ENCODE assay signal across 8 mouse cellular contexts in the genomic region with DNA sequence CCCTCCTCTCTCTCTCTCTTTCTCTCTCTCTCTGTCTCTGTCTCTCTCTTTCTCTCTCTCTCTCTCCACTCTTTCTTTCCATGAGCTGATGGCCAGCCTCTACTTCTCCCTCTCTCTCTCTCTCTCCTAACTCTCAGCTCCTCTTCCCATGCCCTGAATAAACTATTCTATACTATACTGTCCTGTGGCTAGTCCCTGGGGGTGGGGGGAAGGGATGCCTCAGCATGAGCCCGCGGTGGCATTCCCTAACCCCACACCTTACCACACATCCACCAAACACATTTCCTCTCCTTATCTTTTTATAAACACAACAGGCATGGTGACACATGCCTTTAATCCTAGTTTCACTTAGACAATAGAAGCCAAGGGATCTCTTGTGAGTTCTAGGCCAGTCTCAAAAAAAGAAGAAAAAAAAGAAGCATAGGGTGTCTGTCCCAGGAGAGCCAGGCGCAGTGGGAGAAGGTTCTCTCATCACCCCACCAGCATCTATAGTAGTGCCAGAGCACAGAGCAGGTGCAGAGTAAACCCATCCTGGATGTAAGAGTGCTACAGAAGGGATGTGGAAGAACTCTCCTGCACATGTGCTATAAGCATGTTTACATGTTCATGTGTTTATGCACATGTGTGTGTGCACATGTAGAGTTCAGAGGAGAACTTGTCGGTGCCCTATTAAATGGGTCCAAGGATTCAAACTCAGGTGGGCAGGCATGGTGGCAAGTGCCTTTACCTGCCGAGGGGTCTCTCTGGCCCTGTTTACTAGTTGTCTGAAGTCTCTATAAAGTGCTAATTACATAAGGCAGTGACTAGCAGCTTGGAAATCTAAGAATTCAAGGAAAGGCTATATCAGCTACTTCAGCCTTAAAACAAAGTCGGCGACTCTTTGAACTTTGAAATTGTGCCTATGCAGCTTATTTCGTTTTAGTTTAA. TPM values are rescaled to one million over a fixed set of nuclear protein-coding genes. Genes with fewer than 3 reads are reported as not detected.
DNase-seq lines count a peak whose midpoint lies in the region; ATAC-seq and TF ChIP-seq lines count a peak whose summit lies in the region.

No protein-coding gene starts in this region.

- TF ChIP-seq POLR2A in MEL (IDR thresholded peaks at IDR 0.05; ENCODE audit: control insufficient read depth in 1 of 2, insufficient read depth in 1 of 2, low read depth in 1 of 2, low read length in 2 of 2, poor library complexity in 1 of 2) = no peak
- TF ChIP-seq POLR2A in thymus, adult 2 months (IDR thresholded peaks at IDR 0.05; ENCODE audit: control insufficient read depth, extremely low read depth, insufficient read depth, low read length, poor library complexity) = no peak

- WGBS in heart, embryonic 16.5 days = 46% methylated on average over 8 of the region's 8 CpGs
- WGBS in hindbrain, embryonic 12.5 days = 45% methylated on average over 8 of the region's 8 CpGs
- 50% methylated on average over 8 of the region's 8 CpGs for WGBS in midbrain, embryonic 12.5 days
- WGBS in thymus, adult 2 months = 48% methylated on average over 8 of the region's 8 CpGs

- no peak for TF ChIP-seq CTCF in MEL (IDR thresholded peaks at IDR 0.05 in 2 of 3, conservative IDR thresholded peaks at IDR 0.05 in 1 of 3; ENCODE audit: control insufficient read depth in 1 of 3, insufficient read depth in 1 of 3, low read depth in 2 of 3, low read length in 3 of 3, poor library complexity in 1 of 3, severe bottlenecking in 1 of 3)
- no peak for TF ChIP-seq CTCF in thymus, adult 2 months (IDR thresholded peaks at IDR 0.05; ENCODE audit: borderline replicate concordance, control insufficient read depth, extremely low read depth, insufficient read depth, low read length, poor library complexity)

- peak overlapping the region; percentile 89 for H3K4me3 ChIP-seq in heart, embryonic 16.5 days (ENCODE audit: low read length)
- H3K4me3 ChIP-seq in MEL (ENCODE audit: control insufficient read depth in 1 of 2, insufficient read depth in 1 of 2, low read depth in 2 of 2, low read length in 2 of 2) = peak overlapping the region; percentile 87 to 93
- H3K4me3 ChIP-seq in hindbrain, embryonic 12.5 days = peak overlapping the region; percentile 87
- peak overlapping the region; percentile 97 for H3K4me3 ChIP-seq in midbrain, embryonic 12.5 days
- H3K4me3 ChIP-seq in thymus, adult 2 months (ENCODE audit: control insufficient read depth, insufficient read depth, low read length) = no peak overlapping the region

- no peak overlapping the region; the same call in 1 of the 2 replicates for H3K27ac ChIP-seq in heart, embryonic 16.5 days (ENCODE audit: low read length)
- H3K27ac ChIP-seq in MEL (ENCODE audit: control insufficient read depth, low read depth, low read length) = peak overlapping the region; percentile 25; the same call in 1 of the 2 replicates
- no peak overlapping the region for H3K27ac ChIP-seq in hindbrain, embryonic 12.5 days
- H3K27ac ChIP-seq in midbrain, embryonic 12.5 days (replicated peaks) = no peak overlapping the region
- no peak overlapping the region for H3K27ac ChIP-seq in thymus, adult 2 months (ENCODE audit: control insufficient read depth, insufficient read depth, low read length)

- no peak for DNase-seq in heart, adult 9 months (ENCODE audit: low spot score in 2 of 2)
- DNase-seq in MEL (ENCODE audit: low read depth, low spot score) = peak; percentile 47
- DNase-seq in thymus, adult 2 months = no peak
- DNase-seq in left cerebral cortex, adult 8-10 months (ENCODE audit: low spot score in 2 of 2) = no peak
- no peak for DNase-seq in natural killer cell, adult 2 months (ENCODE audit: low spot score in 2 of 2)

- peaks cover 9% of the 10 kb centered on the region for H3K4me1 ChIP-seq in heart, embryonic 16.5 days (ENCODE audit: control insufficient read depth, insufficient read depth, low read length)
- peaks cover 0 to 19% of the 10 kb centered on the region in 2 experiments; a peak in 2 of 4 replicates for H3K4me1 ChIP-seq in MEL (ENCODE audit: control insufficient read depth in 1 of 2, insufficient read depth in 2 of 2, low read length in 2 of 2)
- peaks cover 10% of the 10 kb centered on the region for H3K4me1 ChIP-seq in hindbrain, embryonic 12.5 days
- peaks cover 16% of the 10 kb centered on the region for H3K4me1 ChIP-seq in midbrain, embryonic 12.5 days
- peaks cover 5% of the 10 kb centered on the region for H3K4me1 ChIP-seq in thymus, adult 2 months (replicated peaks; ENCODE audit: control insufficient read depth, insufficient read depth, low read length)

- no peak for TF ChIP-seq EP300 in MEL (IDR thresholded peaks at IDR 0.05; ENCODE audit: low read depth in 1 of 2, low read length in 2 of 2)

- H3K4me2 ChIP-seq in heart, embryonic 16.5 days (ENCODE audit: low read depth, low read length) = peak overlapping the region; percentile 95
- peak overlapping the region; percentile 85 for H3K4me2 ChIP-seq in hindbrain, embryonic 12.5 days (replicated peaks)
- peak overlapping the region; percentile 93 for H3K4me2 ChIP-seq in midbrain, embryonic 12.5 days (replicated peaks)

- peaks cover 21% of the 10 kb centered on the region for H3K79me2 ChIP-seq in MEL (ENCODE audit: control insufficient read depth, insufficient read depth, low read length, poor library complexity)

- H3K9ac ChIP-seq in heart, embryonic 16.5 days (ENCODE audit: low read length) = peak overlapping the region; percentile 89
- peak overlapping the region; percentile 89 for H3K9ac ChIP-seq in MEL (ENCODE audit: control insufficient read depth, low read depth, low read length, poor library complexity, severe bottlenecking)
- H3K9ac ChIP-seq in hindbrain, embryonic 12.5 days = no peak overlapping the region
- H3K9ac ChIP-seq in midbrain, embryonic 12.5 days (replicated peaks) = no peak overlapping the region

- no peaks in the 10 kb centered on the region for H3K9me3 ChIP-seq in heart, embryonic 16.5 days (replicated peaks; ENCODE audit: control insufficient read depth, low read length)
- H3K9me3 ChIP-seq in MEL (replicated peaks; ENCODE audit: insufficient read depth, low read length) = no peaks in the 10 kb centered on the region
- no peaks in the 10 kb centered on the region for H3K9me3 ChIP-seq in hindbrain, embryonic 12.5 days (replicated peaks)
- H3K9me3 ChIP-seq in midbrain, embryonic 12.5 days = no peaks in the 10 kb centered on the region

- ATAC-seq in heart, embryonic 16.5 days (replicated peaks; ENCODE audit: extremely low read depth, insufficient read depth, low FRiP score) = no peak
- ATAC-seq in hindbrain, embryonic 12.5 days (ENCODE audit: low FRiP score) = peak; percentile 38; the same call in 1 of the 2 replicates
- peak; percentile 50; the same call in 1 of the 2 replicates for ATAC-seq in midbrain, embryonic 12.5 days (ENCODE audit: low FRiP score, low read depth)

- no peaks in the 10 kb centered on the region for H3K27me3 ChIP-seq in heart, embryonic 16.5 days (ENCODE audit: control insufficient read depth, insufficient read depth, low read length)
- no peaks in the 10 kb centered on the region for H3K27me3 ChIP-seq in MEL (ENCODE audit: control insufficient read depth in 1 of 2, insufficient read depth in 2 of 2, low read length in 2 of 2)
- no peaks in the 10 kb centered on the region for H3K27me3 ChIP-seq in hindbrain, embryonic 12.5 days
- H3K27me3 ChIP-seq in midbrain, embryonic 12.5 days = no peaks in the 10 kb centered on the region
- H3K27me3 ChIP-seq in thymus, adult 2 months (ENCODE audit: control insufficient read depth, insufficient read depth, low read length) = no peaks in the 10 kb centered on the region

- TF ChIP-seq RAD21 in MEL (IDR thresholded peaks at IDR 0.05; ENCODE audit: low read depth, low read length) = no peak

- H3K36me3 ChIP-seq in heart, embryonic 16.5 days (ENCODE audit: control insufficient read depth, insufficient read depth) = peaks cover 16% of the 10 kb centered on the region; the same call in 1 of the 2 replicates
- peaks cover 17 to 18% of the 10 kb centered on the region in 2 experiments for H3K36me3 ChIP-seq in MEL (ENCODE audit: control insufficient read depth in 1 of 2, insufficient read depth in 2 of 2, low read length in 2 of 2)
- peaks cover 25% of the 10 kb centered on the region for H3K36me3 ChIP-seq in hindbrain, embryonic 12.5 days
- H3K36me3 ChIP-seq in midbrain, embryonic 12.5 days = peaks cover 28% of the 10 kb centered on the region
- H3K36me3 ChIP-seq in thymus, adult 2 months (ENCODE audit: control insufficient read depth, insufficient read depth, low read length) = no peaks in the 10 kb centered on the region; the same call in 1 of the 2 replicates

RNA-seq across cellular contexts. Expression of a gene that starts 3.1 kb away (rescaled TPM):
- 136 and 161 TPM in 2 replicates for polyA plus RNA-seq in heart, embryonic 16.5 days (2015; fragmentation: Nextera tagmentation; extraction: Ambion mirVana)
- 500 and 594 TPM in 2 replicates for total RNA-seq in MEL (2012; rRNA removed)
- 100 to 1,000 TPM; 176 to 706 TPM for polyA plus RNA-seq in MEL (2012; ENCODE audit: insufficient read depth in 1 of 2, insufficient read length in 2 of 2, low read depth in 1 of 2, low replicate concordance in 2 of 2, missing spikeins in 1 of 2)
- 152 and 155 TPM in 2 replicates for polyA plus RNA-seq in hindbrain, embryonic 12.5 days (2016; fragmentation: Nextera tagmentation; extraction: Ambion mirVana)
- 132 and 137 TPM in 2 replicates for polyA plus RNA-seq in midbrain, embryonic 12.5 days (2016; fragmentation: Nextera tagmentation; extraction: Ambion mirVana)
- 196 and 206 TPM in 2 replicates for polyA plus RNA-seq in thymus, adult 2 months (2012; rRNA removed)
- 10 to 100 TPM; 85.5 to 93.2 (median 89.8) TPM for total RNA-seq in left cerebral cortex, adult 8-10 months (2022)

RNA-seq across cellular contexts. Expression of a gene that starts 25.2 kb away (rescaled TPM):
- 28.8 and 32.0 TPM in 2 replicates for polyA plus RNA-seq in heart, embryonic 16.5 days (2015; fragmentation: Nextera tagmentation; extraction: Ambion mirVana)
- total RNA-seq in MEL (2012; rRNA removed) = 73.0 and 83.0 TPM in 2 replicates
- 100 to 1,000 TPM in 1 of 2 experiments, 10 to 100 TPM in 1; 43.6 to 171 TPM for polyA plus RNA-seq in MEL (2012; ENCODE audit: insufficient read depth in 1 of 2, insufficient read length in 2 of 2, low read depth in 1 of 2, low replicate concordance in 2 of 2, missing spikeins in 1 of 2)
- polyA plus RNA-seq in hindbrain, embryonic 12.5 days (2016; fragmentation: Nextera tagmentation; extraction: Ambion mirVana) = 59.4 and 60.7 TPM in 2 replicates
- polyA plus RNA-seq in midbrain, embryonic 12.5 days (2016; fragmentation: Nextera tagmentation; extraction: Ambion mirVana) = 64.7 and 71.2 TPM in 2 replicates
- polyA plus RNA-seq in thymus, adult 2 months (2012; rRNA removed) = 80.5 and 82.1 TPM in 2 replicates
- 100 to 1,000 TPM; 121 to 142 (median 129) TPM for total RNA-seq in left cerebral cortex, adult 8-10 months (2022)

RNA-seq across cellular contexts. Expression of a gene that starts 25.9 kb away (rescaled TPM):
- 136 and 139 TPM in 2 replicates for polyA plus RNA-seq in heart, embryonic 16.5 days (2015; fragmentation: Nextera tagmentation; extraction: Ambion mirVana)
- 125 and 127 TPM in 2 replicates for total RNA-seq in MEL (2012; rRNA removed)
- polyA plus RNA-seq in MEL (2012; ENCODE audit: insufficient read depth in 1 of 2, insufficient read length in 2 of 2, low read depth in 1 of 2, low replicate concordance in 2 of 2, missing spikeins in 1 of 2) = 100 to 1,000 TPM in 1 of 2 experiments, not detected in 1; 188 TPM
- 124 and 140 TPM in 2 replicates for polyA plus RNA-seq in hindbrain, embryonic 12.5 days (2016; fragmentation: Nextera tagmentation; extraction: Ambion mirVana)
- 137 and 152 TPM in 2 replicates for polyA plus RNA-seq in midbrain, embryonic 12.5 days (2016; fragmentation: Nextera tagmentation; extraction: Ambion mirVana)
- polyA plus RNA-seq in thymus, adult 2 months (2012; rRNA removed) = 128 and 141 TPM in 2 replicates
- 100 to 1,000 TPM; 102 to 133 (median 110) TPM for total RNA-seq in left cerebral cortex, adult 8-10 months (2022)

RNA-seq across cellular contexts. Expression of a gene that starts 27.0 kb away (rescaled TPM):
- polyA plus RNA-seq in heart, embryonic 16.5 days (2015; fragmentation: Nextera tagmentation; extraction: Ambion mirVana) = 76.7 and 85.5 TPM in 2 replicates
- total RNA-seq in MEL (2012; rRNA removed) = 113 and 131 TPM in 2 replicates
- 100 to 1,000 TPM in 1 of 2 experiments, not detected in 1; 183 TPM for polyA plus RNA-seq in MEL (2012; ENCODE audit: insufficient read depth in 1 of 2, insufficient read length in 2 of 2, low read depth in 1 of 2, low replicate concordance in 2 of 2, missing spikeins in 1 of 2)
- 171 and 179 TPM in 2 replicates for polyA plus RNA-seq in hindbrain, embryonic 12.5 days (2016; fragmentation: Nextera tagmentation; extraction: Ambion mirVana)
- 143 and 150 TPM in 2 replicates for polyA plus RNA-seq in midbrain, embryonic 12.5 days (2016; fragmentation: Nextera tagmentation; extraction: Ambion mirVana)
- 164 and 192 TPM in 2 replicates for polyA plus RNA-seq in thymus, adult 2 months (2012; rRNA removed)
- total RNA-seq in left cerebral cortex, adult 8-10 months (2022) = 100 to 1,000 TPM; 228 to 247 (median 232) TPM

RNA-seq across cellular contexts. Expression of a gene that starts 30.7 kb away (rescaled TPM):
- polyA plus RNA-seq in heart, embryonic 16.5 days (2015; fragmentation: Nextera tagmentation; extraction: Ambion mirVana) = 2.2 and 5.2 TPM in 2 replicates
- total RNA-seq in MEL (2012; rRNA removed) = 0.75 and 0.96 TPM in 2 replicates
- 1 to 10 TPM in 1 of 2 experiments, not detected in 1; 1.9 TPM for polyA plus RNA-seq in MEL (2012; ENCODE audit: insufficient read depth in 1 of 2, insufficient read length in 2 of 2, low read depth in 1 of 2, low replicate concordance in 2 of 2, missing spikeins in 1 of 2)
- polyA plus RNA-seq in hindbrain, embryonic 12.5 days (2016; fragmentation: Nextera tagmentation; extraction: Ambion mirVana) = 1.5 and 2.4 TPM in 2 replicates
- polyA plus RNA-seq in midbrain, embryonic 12.5 days (2016; fragmentation: Nextera tagmentation; extraction: Ambion mirVana) = 0.21 and 0.47 TPM in 2 replicates
- polyA plus RNA-seq in thymus, adult 2 months (2012; rRNA removed) = 6.3 and 9.3 TPM in 2 replicates
- not detected for total RNA-seq in left cerebral cortex, adult 8-10 months (2022)

Comparison
In these comparisons a context has a peak if more than half of its experiments do, and no peak if none do; other contexts are left out.
1. H3K9ac ChIP-seq: peak in heart, embryonic 16.5 days (single experiment) and MEL (single experiment); none in hindbrain, embryonic 12.5 days (single experiment) and midbrain, embryonic 12.5 days (single experiment).
2. Peak in every context shown above with its lines, with median percentiles within 50 percentile points of each other: H3K4me2 ChIP-seq.